ENCODE assay signal across 8 mouse cellular contexts in genomic region chr12:91384281-91385017, GRCm38 (mm10). TPM values are rescaled to one million over a fixed set of nuclear protein-coding genes. Genes with fewer than 3 reads are reported as not detected.
DNase-seq lines count a peak whose midpoint lies in the region; ATAC-seq lines count a peak whose summit lies in the region.

Cep128 (minus strand) TSS chr12:91384409.
Tshr (plus strand) TSS chr12:91384563.

- no peaks in the 10 kb centered on the region for H3K27me3 ChIP-seq in heart, embryonic 13.5 days (replicated peaks)
- no peaks in the 10 kb centered on the region; the same call in 1 of the 2 replicates for H3K27me3 ChIP-seq in liver, embryonic 12.5 days (replicated peaks)
- H3K27me3 ChIP-seq in stomach, embryonic 15.5 days (replicated peaks) = no peaks in the 10 kb centered on the region

- peak; percentile 95 for DNase-seq in CD4-positive, CD25-positive, alpha-beta regulatory T cell, adult 2 months (ENCODE audit: low read depth, low spot score)
- peak; percentile 59 for DNase-seq in fat pad, adult 2 months (ENCODE audit: extremely low read depth, low read depth, low spot score)
- DNase-seq in kidney, postnatal 10 days = peak; percentile 95
- DNase-seq in natural killer cell, adult 2 months (ENCODE audit: low spot score in 2 of 2) = peak; percentile 89 to 90

- H3K4me3 ChIP-seq in brown adipose tissue, adult 24 weeks (ENCODE audit: insufficient read depth, low read depth, low read length) = peak within 1 kb of the TSS; percentile 78
- peak within 1 kb of the TSS; percentile 82 for H3K4me3 ChIP-seq in heart, embryonic 13.5 days
- peak within 1 kb of the TSS; percentile 69 for H3K4me3 ChIP-seq in liver, embryonic 12.5 days
- H3K4me3 ChIP-seq in stomach, embryonic 15.5 days (replicated peaks) = peak within 1 kb of the TSS; percentile 77

- no peaks in the 10 kb centered on the region for H3K4me1 ChIP-seq in brown adipose tissue, adult 24 weeks (ENCODE audit: control insufficient read depth, insufficient read depth, insufficient read length, low read length)
- peaks cover 10% of the 10 kb centered on the region for H3K4me1 ChIP-seq in heart, embryonic 13.5 days
- peaks cover 44% of the 10 kb centered on the region for H3K4me1 ChIP-seq in liver, embryonic 12.5 days
- peaks cover 4% of the 10 kb centered on the region; the same call in 1 of the 2 replicates for H3K4me1 ChIP-seq in stomach, embryonic 15.5 days

- H3K36me3 ChIP-seq in heart, embryonic 13.5 days = peaks cover 3% of the 10 kb centered on the region; the same call in 1 of the 2 replicates
- peaks cover 23% of the 10 kb centered on the region for H3K36me3 ChIP-seq in liver, embryonic 12.5 days
- no peaks in the 10 kb centered on the region for H3K36me3 ChIP-seq in stomach, embryonic 15.5 days

- WGBS in heart, embryonic 13.5 days = 1% methylated on average over 27 of the region's 27 CpGs
- under 1% methylated on average over 27 of the region's 27 CpGs for WGBS in liver, embryonic 12.5 days (ENCODE audit: insufficient replicate concordance)
- WGBS in stomach, embryonic 15.5 days = 2% methylated on average over 27 of the region's 27 CpGs

- no peak within 1 kb of the TSS for H3K27ac ChIP-seq in brown adipose tissue, adult 24 weeks (replicated peaks; ENCODE audit: low read depth, low read length)
- H3K27ac ChIP-seq in heart, embryonic 13.5 days (replicated peaks) = no peak within 1 kb of the TSS
- peak within 1 kb of the TSS; percentile 88 for H3K27ac ChIP-seq in liver, embryonic 12.5 days
- no peak within 1 kb of the TSS for H3K27ac ChIP-seq in stomach, embryonic 15.5 days

- H3K9ac ChIP-seq in heart, embryonic 13.5 days = peak within 1 kb of the TSS; percentile 81
- peak within 1 kb of the TSS; percentile 86 for H3K9ac ChIP-seq in liver, embryonic 12.5 days
- peak within 1 kb of the TSS; percentile 37; the same call in 1 of the 2 replicates for H3K9ac ChIP-seq in stomach, embryonic 15.5 days

- peak; percentile 99 for ATAC-seq in heart, embryonic 13.5 days (ENCODE audit: extremely low read depth, insufficient number of reproducible peaks, low FRiP score, low TSS enrichment)
- ATAC-seq in liver, embryonic 12.5 days = peak; percentile 100
- peak; percentile 100 for ATAC-seq in stomach, embryonic 15.5 days (ENCODE audit: insufficient read depth, low FRiP score, low read depth)

- peak within 1 kb of the TSS; percentile 86 for H3K4me2 ChIP-seq in heart, embryonic 13.5 days
- peak within 1 kb of the TSS; percentile 78 for H3K4me2 ChIP-seq in liver, embryonic 12.5 days
- peak within 1 kb of the TSS; percentile 91 for H3K4me2 ChIP-seq in stomach, embryonic 15.5 days

- no peaks in the 10 kb centered on the region for H3K9me3 ChIP-seq in heart, embryonic 13.5 days
- no peaks in the 10 kb centered on the region for H3K9me3 ChIP-seq in liver, embryonic 12.5 days (replicated peaks)
- H3K9me3 ChIP-seq in stomach, embryonic 15.5 days = no peaks in the 10 kb centered on the region

RNA-seq across cellular contexts. Expression of gene Cep128, which starts in this region (rescaled TPM):
- 2.5 and 2.7 TPM in 2 replicates for polyA plus RNA-seq in brown adipose tissue, adult 24 weeks (2012; ENCODE audit: insufficient read depth, insufficient read length, missing spikeins)
- polyA plus RNA-seq in heart, embryonic 13.5 days (2015; fragmentation: Nextera tagmentation; extraction: Ambion mirVana) = 6.0 and 6.3 TPM in 2 replicates
- polyA plus RNA-seq in liver, embryonic 12.5 days (2016; fragmentation: Nextera tagmentation; extraction: Ambion mirVana) = 13.8 and 15.1 TPM in 2 replicates
- polyA plus RNA-seq in stomach, embryonic 15.5 days (2015; fragmentation: Nextera tagmentation; extraction: Ambion mirVana) = 8.0 and 8.4 TPM in 2 replicates

RNA-seq across cellular contexts. Expression of gene Tshr, which starts in this region (rescaled TPM):
- 14.3 and 15.3 TPM in 2 replicates for polyA plus RNA-seq in brown adipose tissue, adult 24 weeks (2012; ENCODE audit: insufficient read depth, insufficient read length, missing spikeins)
- 0.05 and 0.11 TPM in 2 replicates for polyA plus RNA-seq in heart, embryonic 13.5 days (2015; fragmentation: Nextera tagmentation; extraction: Ambion mirVana)
- polyA plus RNA-seq in liver, embryonic 12.5 days (2016; fragmentation: Nextera tagmentation; extraction: Ambion mirVana) = 0.05 TPM in 1 of 2 replicates, not detected in the other
- 0.53 and 0.63 TPM in 2 replicates for polyA plus RNA-seq in stomach, embryonic 15.5 days (2015; fragmentation: Nextera tagmentation; extraction: Ambion mirVana)
